Mouse (Mus musculus): Measurements from ENCODE around the gene Capzb. TPM values are rescaled to one million over a fixed set of nuclear protein-coding genes. Genes with fewer than 3 reads are reported as not detected.
A peak's percentile ranks its signal among the peaks of the same experiment; 100 is the strongest.

Capzb gene
- total RNA-seq, 2 experiments from 2014 or later: 418 to 433 TPM

GRCm38 (mm10) chr4:139232479-139233145 lies 39.9 kb downstream of the Capzb start:
- peak; percentile 69 to 77 for DNase-seq

GRCm38 (mm10) chr4:139233146-139233495 lies 40.4 kb downstream of the Capzb start:
- intact Hi-C loops (cut with DNase I): no loop called here
- peak in 1 of 2 experiments; percentile 25 for DNase-seq

More at GRCm38 (mm10) chr4:139232479-139233145, 39.9 kb downstream of the Capzb start:
- intact Hi-C loops (cut with DNase I): no loop called here

- intact Hi-C loops (cut with DNase I): no loop called here
- DNase-seq: no peak
Observed at GRCm38 (mm10) chr4:139233755-139234254, 41.1 kb downstream of the Capzb start.

- DNase-seq: no peak
- intact Hi-C loops (cut with DNase I): no loop called here
Observed at GRCm38 (mm10) chr4:139234261-139234660, 41.6 kb downstream of the Capzb start.

- intact Hi-C loops (cut with DNase I): no loop called here
Observed at GRCm38 (mm10) chr4:139235556-139235955, 42.9 kb downstream of the Capzb start.

GRCm38 (mm10) chr4:139238612-139239011 lies 45.9 kb downstream of the Capzb start:
- no peak for DNase-seq
- intact Hi-C loops (cut with DNase I): no loop called here

More at GRCm38 (mm10) chr4:139235556-139235955, 42.9 kb downstream of the Capzb start:
- DNase-seq: no peak

- intact Hi-C loops (cut with DNase I): no loop called here
- no peak for DNase-seq
Observed at GRCm38 (mm10) chr4:139240334-139240733, 47.6 kb downstream of the Capzb start.

GRCm38 (mm10) chr4:139241678-139242606 lies 49.2 kb downstream of the Capzb start:
- no peak for DNase-seq
- intact Hi-C loops (cut with DNase I): no loop called here

GRCm38 (mm10) chr4:139242607-139242955 lies 49.9 kb downstream of the Capzb start:
- intact Hi-C loops (cut with DNase I): no loop called here
- DNase-seq: no peak

GRCm38 (mm10) chr4:139244176-139244575 lies 51.5 kb downstream of the Capzb start:
- intact Hi-C loops (cut with DNase I): no loop called here
- no peak for DNase-seq

- intact Hi-C loops (cut with DNase I): loop anchor here (5.0 kb wide), 1 partner anchor 112 kb away; the partner anchor contains the start of gene Minos1
Observed at GRCm38 (mm10) chr4:139244766-139245165, 52.1 kb downstream of the Capzb start.

GRCm38 (mm10) chr4:139245534-139245933 lies 52.8 kb downstream of the Capzb start:
- no peak for DNase-seq
- intact Hi-C loops (cut with DNase I): loop anchor here (5.0 kb wide), 1 partner anchor 113 kb away; the partner anchor contains the start of gene Minos1

More at GRCm38 (mm10) chr4:139244766-139245165, 52.1 kb downstream of the Capzb start:
- DNase-seq: no peak

- intact Hi-C loops (cut with DNase I): loop anchor here (5.0 kb wide), 1 partner anchor 114 kb away; the partner anchor contains the start of gene Minos1
- DNase-seq: no peak
Observed at GRCm38 (mm10) chr4:139246130-139246877, 53.6 kb downstream of the Capzb start.

GRCm38 (mm10) chr4:139247966-139248365 lies 55.3 kb downstream of the Capzb start:
- no peak for DNase-seq
- intact Hi-C loops (cut with DNase I): loop anchor here (5.0 kb wide), 1 partner anchor 116 kb away; the partner anchor contains the start of gene Minos1

GRCm38 (mm10) chr4:139248736-139249135 lies 56.0 kb downstream of the Capzb start:
- no peak for DNase-seq
- intact Hi-C loops (cut with DNase I): loop anchor here (5.0 kb wide), 1 partner anchor 116 kb away; the partner anchor contains the start of gene Minos1

- no peak for DNase-seq
- intact Hi-C loops (cut with DNase I): loop anchor here (5.0 kb wide), 1 partner anchor 43 kb away; no protein-coding TSS in a partner anchor
Observed at GRCm38 (mm10) chr4:139250043-139250442, 57.3 kb downstream of the Capzb start.

- intact Hi-C loops (cut with DNase I): loop anchor here (5.0 kb wide), 1 partner anchor 44 kb away; no protein-coding TSS in a partner anchor
Observed at GRCm38 (mm10) chr4:139250886-139251285, 58.2 kb downstream of the Capzb start.

GRCm38 (mm10) chr4:139252051-139252760 lies 59.5 kb downstream of the Capzb start:
- DNase-seq: peak; percentile 83 to 86
- intact Hi-C loops (cut with DNase I): loop anchor here (1.0 to 5.0 kb wide), 2 partner anchors 45 to 166 kb away; no protein-coding TSS in a partner anchor

More at GRCm38 (mm10) chr4:139250886-139251285, 58.2 kb downstream of the Capzb start:
- no peak for DNase-seq

GRCm38 (mm10) chr4:139253206-139253605 lies 60.5 kb downstream of the Capzb start:
- intact Hi-C loops (cut with DNase I): loop anchor here (5.0 kb wide), 1 partner anchor 46 kb away; no protein-coding TSS in a partner anchor
- peak in 1 of 2 experiments; percentile 31 for DNase-seq
